Mouse (Mus musculus) splenic B cell, adult 2 months (primary cell): ENCODE data around the gene G3bp2.

Experiments
- DNase-seq: peaks from one replicate; pipeline ENCODE4 v3.0.0-alpha.2; 2011; ENCODE audit warnings: low read depth, low spot score
- H3K27me3 ChIP-seq: 2 replicates; pipeline ENCODE4 v1.6.1; 2012; ENCODE audit warnings: mild to moderate bottlenecking, low read length, moderate library complexity, mixed read lengths; ENCODE audit not compliant: control insufficient read depth, poor library complexity, insufficient read depth, severe bottlenecking
- H3K36me3 ChIP-seq: 2 replicates; pipeline ENCODE4 v1.6.1; 2012; ENCODE audit warnings: mild to moderate bottlenecking, low read length, moderate library complexity, mixed read lengths; ENCODE audit not compliant: control insufficient read depth, poor library complexity, insufficient read depth, severe bottlenecking

Gene G3bp2

DNA sequence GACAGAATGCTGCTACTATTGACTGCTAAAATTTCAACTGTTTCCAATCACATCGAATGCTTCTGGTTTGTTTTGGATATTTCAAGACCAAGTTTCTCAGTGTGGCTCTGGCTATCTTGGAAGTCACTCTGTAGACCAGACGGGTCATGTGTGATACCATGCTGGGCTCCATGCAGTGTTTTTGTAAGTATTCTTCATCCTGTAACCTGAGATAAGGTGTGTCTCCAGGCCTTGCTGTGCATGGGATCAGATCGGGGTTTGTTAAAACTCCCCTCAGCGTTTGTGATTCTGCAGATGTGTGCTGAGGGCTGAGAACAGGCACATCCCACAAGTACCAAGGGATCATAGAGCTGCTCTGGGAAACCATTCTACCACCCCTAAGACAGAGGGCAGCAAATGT, 1.7 kb upstream of the G3bp2 start:
- H3K27me3 ChIP-seq, result no peaks in the 10 kb centered on the region
- H3K36me3 ChIP-seq, result no peaks in the 10 kb centered on the region
- no peak for DNase-seq

DNA sequence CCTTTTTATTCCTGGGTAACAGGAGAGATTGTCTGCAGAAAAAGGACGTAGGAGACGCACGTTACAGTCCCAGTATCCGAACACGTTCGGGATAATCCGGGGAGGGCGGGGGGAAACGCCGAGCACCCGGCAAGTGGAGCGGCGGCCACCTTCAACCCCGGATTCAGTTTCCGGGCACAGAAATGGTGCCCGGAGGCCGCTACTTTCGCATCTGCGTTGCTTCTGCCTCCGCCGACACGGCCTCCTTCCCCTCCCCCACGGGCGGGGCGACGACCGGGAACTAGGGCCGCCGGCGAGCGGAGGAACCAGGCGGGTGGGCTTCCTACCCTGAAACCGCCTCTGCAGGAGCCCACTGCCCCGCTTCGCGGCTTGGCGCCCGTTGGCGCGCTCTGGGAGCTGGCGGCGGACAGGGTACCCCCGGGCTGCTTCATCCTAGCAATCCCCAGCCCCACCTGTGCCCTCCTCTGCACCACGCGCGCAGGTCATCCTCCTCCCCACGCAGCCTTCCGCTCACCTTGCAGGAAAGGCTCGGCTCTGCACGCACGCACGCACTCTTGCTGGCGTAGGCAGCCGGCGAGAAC, 608 bp downstream of the G3bp2 start:
- peak; percentile 70 for DNase-seq
- no peaks in the 10 kb centered on the region for H3K27me3 ChIP-seq
- no peaks in the 10 kb centered on the region for H3K36me3 ChIP-seq

- H3K36me3 ChIP-seq, result no peaks in the 10 kb centered on the region
- no peak for DNase-seq
- no peaks in the 10 kb centered on the region for H3K27me3 ChIP-seq
Measured at GRCm38 (mm10) chr5:92081326-92081725, 2.2 kb downstream of the G3bp2 start.

GRCm38 (mm10) chr5:92080400-92080799, 3.1 kb downstream of the G3bp2 start:
- no peaks in the 10 kb centered on the region for H3K27me3 ChIP-seq
- H3K36me3 ChIP-seq, result no peaks in the 10 kb centered on the region

GRCm38 (mm10) chr5:92079304-92079703, 4.2 kb downstream of the G3bp2 start:
- no peak for DNase-seq
- no peaks in the 10 kb centered on the region for H3K27me3 ChIP-seq
- no peaks in the 10 kb centered on the region for H3K36me3 ChIP-seq

More at GRCm38 (mm10) chr5:92080400-92080799, 3.1 kb downstream of the G3bp2 start:
- no peak for DNase-seq

GRCm38 (mm10) chr5:92078751-92079150, 4.8 kb downstream of the G3bp2 start:
- no peak for DNase-seq
- Histone ChIP-seq H3K27me3 (no peaks in the 10 kb centered on the region), H3K36me3 (no peaks in the 10 kb centered on the region)

DNA sequence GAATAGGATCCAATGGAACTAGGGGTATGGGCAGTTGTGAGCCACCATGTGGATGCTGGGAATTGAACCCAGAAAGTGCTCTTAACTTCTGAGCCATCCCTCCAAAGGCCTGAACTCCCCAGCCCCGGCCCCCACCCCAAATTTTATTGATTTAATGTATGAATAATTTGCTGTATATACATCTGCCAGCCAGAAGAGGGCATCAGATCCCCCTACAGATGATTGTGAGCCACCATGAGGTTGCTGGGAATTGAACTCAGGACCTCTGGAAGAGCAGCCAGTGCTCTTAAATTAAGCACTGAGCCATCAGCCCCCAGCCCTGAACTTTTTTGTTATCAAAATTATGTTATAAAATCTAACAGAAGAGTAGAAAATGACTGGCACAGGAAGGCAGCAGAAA, 7.2 kb downstream of the G3bp2 start:
- no peaks in the 10 kb centered on the region for H3K36me3 ChIP-seq
- peak; percentile 41 for DNase-seq
- H3K27me3 ChIP-seq, result no peaks in the 10 kb centered on the region

- Histone ChIP-seq H3K27me3 (no peaks in the 10 kb centered on the region), H3K36me3 (no peaks in the 10 kb centered on the region; the same call in 1 of the 2 replicates)
- DNase-seq, result no peak
Measured at GRCm38 (mm10) chr5:92074061-92074460, 9.5 kb downstream of the G3bp2 start.

DNA sequence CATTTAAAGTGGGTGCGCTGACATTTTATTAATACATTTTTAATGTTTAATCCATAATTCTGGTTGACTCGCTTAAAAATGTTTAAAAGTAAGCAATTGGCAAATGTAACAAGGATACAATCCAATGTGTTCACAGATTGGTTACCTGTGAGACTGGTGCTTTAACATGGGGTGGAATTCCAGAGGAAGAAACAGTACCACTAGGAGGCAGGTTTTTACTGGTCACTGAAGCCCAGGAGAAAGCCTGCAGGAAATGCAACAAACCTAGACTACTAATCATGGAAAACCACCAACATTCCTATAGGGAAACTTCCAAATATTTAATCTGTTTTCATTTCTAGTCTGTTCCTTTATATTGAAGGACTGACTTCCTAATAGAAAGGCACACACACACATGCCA, 20.3 kb downstream of the G3bp2 start:
- H3K36me3 ChIP-seq, result peaks cover 9% of the 10 kb centered on the region; the same call in 1 of the 2 replicates
- DNase-seq, result no peak
- no peaks in the 10 kb centered on the region; the same call in 1 of the 2 replicates for H3K27me3 ChIP-seq

DNA sequence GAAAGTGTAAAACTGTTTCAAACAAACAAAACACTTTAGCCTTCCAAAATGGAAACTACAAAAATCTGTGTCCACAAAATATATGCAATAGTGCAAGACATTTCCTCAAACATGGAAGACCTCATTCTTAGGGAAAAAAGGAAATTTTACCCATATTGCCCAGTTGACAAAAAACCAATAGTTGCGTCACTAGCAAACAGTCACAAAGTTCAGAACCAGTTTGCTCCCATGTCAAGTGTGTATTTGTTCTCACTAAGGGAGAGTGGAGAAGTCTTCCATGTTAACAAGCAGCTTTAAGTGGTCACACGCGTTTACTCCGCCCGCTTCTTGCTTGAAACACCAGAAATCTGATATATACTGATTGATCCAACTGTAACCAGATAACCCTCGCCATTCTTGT, 30.7 kb downstream of the G3bp2 start:
- Histone ChIP-seq H3K27me3 (no peaks in the 10 kb centered on the region), H3K36me3 (peaks cover 19% of the 10 kb centered on the region)
- no peak for DNase-seq

- H3K36me3 ChIP-seq, result peaks cover 9% of the 10 kb centered on the region
- no peaks in the 10 kb centered on the region for H3K27me3 ChIP-seq
- DNase-seq, result no peak
Measured at GRCm38 (mm10) chr5:92050419-92050818, 33.1 kb downstream of the G3bp2 start.

- H3K27me3 ChIP-seq, result no peaks in the 10 kb centered on the region
- DNase-seq, result no peak
- no peaks in the 10 kb centered on the region for H3K36me3 ChIP-seq
Measured at GRCm38 (mm10) chr5:92043783-92044182, 39.7 kb downstream of the G3bp2 start, which contains the start of gene Cdkl2. Cdkl2 (minus strand) TSS chr5:92043883.

- Histone ChIP-seq H3K36me3 (no peaks in the 10 kb centered on the region), H3K27me3 (no peaks in the 10 kb centered on the region)
- peak; percentile 95 for DNase-seq
Measured at GRCm38 (mm10) chr5:92042377-92043348, 40.9 kb downstream of the G3bp2 start.

DNA sequence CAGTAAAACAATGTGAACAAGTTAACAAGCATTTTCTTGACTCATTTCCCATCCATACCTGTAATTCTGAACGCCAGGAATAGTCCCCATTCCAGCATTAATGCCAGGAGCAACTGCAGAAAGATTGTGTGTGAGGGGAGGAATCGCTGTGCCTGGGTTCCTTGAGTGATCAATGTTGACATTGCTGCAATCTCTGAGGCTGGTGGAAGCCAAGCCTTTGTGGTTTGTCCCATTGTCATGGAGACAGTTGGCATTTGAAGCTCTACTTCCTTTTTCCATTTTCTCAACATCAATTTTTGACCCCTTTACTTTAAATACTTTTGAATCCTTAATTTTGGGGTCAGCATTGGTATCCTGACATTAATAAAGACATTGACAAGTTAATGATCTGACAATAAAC, 63.6 kb downstream of the G3bp2 start:
- Histone ChIP-seq H3K27me3 (no peaks in the 10 kb centered on the region), H3K36me3 (no peaks in the 10 kb centered on the region)
- DNase-seq, result no peak

DNA sequence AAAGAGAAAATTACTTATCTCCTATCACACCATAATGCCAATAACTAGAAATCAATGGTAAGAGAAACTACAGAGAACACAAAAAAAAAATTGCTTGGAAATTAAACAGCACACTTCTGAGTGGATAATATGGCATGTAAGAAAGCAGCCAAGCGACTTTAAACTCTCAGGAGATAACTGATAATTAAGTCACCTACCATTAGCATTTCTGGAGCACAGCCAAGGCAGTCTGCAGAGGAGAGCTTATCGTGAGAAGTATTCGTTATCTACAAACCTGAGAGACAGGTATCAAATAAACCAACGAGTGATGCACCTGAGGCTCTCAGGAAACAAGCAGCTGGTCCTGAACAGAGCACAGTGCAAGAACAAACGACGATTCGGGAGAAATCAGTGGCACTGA, 71.8 kb downstream of the G3bp2 start:
- H3K36me3 ChIP-seq, result no peaks in the 10 kb centered on the region
- no peaks in the 10 kb centered on the region for H3K27me3 ChIP-seq
- DNase-seq, result no peak
